Mouse (Mus musculus) stomach, embryonic 14.5 days (tissue): ENCODE results near the gene Dnajc11. TPM values are rescaled to one million over a fixed set of nuclear protein-coding genes. Genes with fewer than 3 reads are reported as not detected.

Experiments
- ATAC-seq: fragments of 200-750 bp; cut with Nextera tagmentation; 2 replicates; pipeline ENCODE4 v1.8.0; 2017; ENCODE audit warnings: low read depth, moderate TSS enrichment; ENCODE audit not compliant: insufficient number of reproducible peaks, insufficient read depth, low FRiP score
- H3K27ac ChIP-seq: fragments of 300-500 bp; sonication (generic); 2 replicates; pipeline ENCODE4 v1.5.1; 2014; ENCODE audit warnings: mild to moderate bottlenecking, low read length, moderate library complexity, mixed read lengths
- H3K27me3 ChIP-seq: fragments of 300-500 bp; sonication (generic); 2 replicates; pipeline ENCODE4 v1.6.1; 2014; ENCODE audit warnings: low read length, control low read depth, mixed read lengths; ENCODE audit not compliant: control insufficient read depth, insufficient read depth
- H3K36me3 ChIP-seq: fragments of 300-500 bp; sonication (generic); 2 replicates; pipeline ENCODE4 v1.6.1; 2014; ENCODE audit warnings: mild to moderate bottlenecking, control low read depth, low read length, moderate library complexity, mixed read lengths; ENCODE audit not compliant: control insufficient read depth, insufficient read depth
- H3K4me1 ChIP-seq: fragments of 300-500 bp; sonication (generic); 2 replicates; pipeline ENCODE4 v1.6.1; 2014; ENCODE audit warnings: low read length, control low read depth, mixed read lengths; ENCODE audit not compliant: control insufficient read depth, insufficient read depth
- H3K4me2 ChIP-seq: fragments of 300-500 bp; sonication (generic); replicated peaks from 2 replicates; pipeline ENCODE4 v1.6.1; 2014; ENCODE audit warnings: low read depth, low read length, control low read depth
- H3K4me3 ChIP-seq: fragments of 300-500 bp; sonication (generic); 2 replicates; pipeline ENCODE4 v1.5.1; 2014; ENCODE audit warnings: low read depth, low read length, control low read depth
- H3K9ac ChIP-seq: fragments of 300-500 bp; sonication (generic); replicated peaks from 2 replicates; pipeline ENCODE4 v1.6.1; 2014; ENCODE audit warnings: low read depth, mild to moderate bottlenecking, control low read depth, low read length, moderate library complexity, mixed read lengths
- H3K9me3 ChIP-seq: fragments of 300-500 bp; sonication (generic); 2 replicates; pipeline ENCODE4 v1.6.1; 2016; ENCODE audit warnings: low read depth, low read length, control low read depth; ENCODE audit not compliant: control insufficient read depth
- WGBS: fragments of 180-500 bp; shearing (Covaris S2); extraction: QIAGEN DNeasy Blood & Tissue Kit; methylation state at CpG from one replicate; pipeline ENCODE4 v1.1.7; 2014; 5-methylcytosine and 5-hydroxymethylcytosine counted together
- polyA plus RNA-seq: library from polyadenylated mRNA; unstranded; fragments of >200 nt; fragmentation: Nextera tagmentation; extraction: Ambion mirVana; gene quantifications from 2 replicates; pipeline ENCODE4 v1.2.1, GENCODE M21; 2014

The Dnajc11 gene
- polyA plus RNA-seq, 1 experiment from 2014 or later, result 62.6 TPM

- ATAC-seq, result no peak
- H3K9ac ChIP-seq, result no peak overlapping the region
- no peak overlapping the region for H3K4me2 ChIP-seq
- 88% methylated on average over 14 of the region's 14 CpGs for WGBS
- no peaks in the 10 kb centered on the region for H3K4me1 ChIP-seq
- H3K4me3 ChIP-seq, result no peak overlapping the region
- no peaks in the 10 kb centered on the region for H3K27me3 ChIP-seq
- peaks cover 20% of the 10 kb centered on the region for H3K36me3 ChIP-seq
- no peak overlapping the region for H3K27ac ChIP-seq
- no peaks in the 10 kb centered on the region for H3K9me3 ChIP-seq
Observed at GRCm38 (mm10) chr4:151948497-151949471, 15.3 kb downstream of the Dnajc11 start.

GRCm38 (mm10) chr4:151953209-151953608 is 19.7 kb downstream of the Dnajc11 start:
- no peaks in the 10 kb centered on the region for H3K9me3 ChIP-seq
- H3K27ac ChIP-seq, result no peak overlapping the region
- no peak overlapping the region for H3K4me2 ChIP-seq
- WGBS, result 71% methylated on average over 6 of the region's 6 CpGs
- H3K4me3 ChIP-seq, result no peak overlapping the region
- H3K36me3 ChIP-seq, result peaks cover 41% of the 10 kb centered on the region
- no peak overlapping the region for H3K9ac ChIP-seq
- H3K4me1 ChIP-seq, result no peaks in the 10 kb centered on the region
- no peaks in the 10 kb centered on the region for H3K27me3 ChIP-seq
- no peak for ATAC-seq

GRCm38 (mm10) chr4:151955791-151956190 is 22.3 kb downstream of the Dnajc11 start:
- ATAC-seq, result no peak
- peaks cover 51% of the 10 kb centered on the region for H3K36me3 ChIP-seq
- WGBS, result 94% methylated on average over 1 of the region's 1 CpGs

GRCm38 (mm10) chr4:151957584-151958315 is 24.3 kb downstream of the Dnajc11 start:
- H3K9me3 ChIP-seq, result no peaks in the 10 kb centered on the region
- H3K36me3 ChIP-seq, result peaks cover 52% of the 10 kb centered on the region
- H3K27me3 ChIP-seq, result no peaks in the 10 kb centered on the region
- H3K4me1 ChIP-seq, result no peaks in the 10 kb centered on the region
- peak; percentile 68; the same call in 1 of the 2 replicates for ATAC-seq
- no peak overlapping the region for H3K4me2 ChIP-seq
- H3K27ac ChIP-seq, result no peak overlapping the region
- WGBS, result 80% methylated on average over 9 of the region's 9 CpGs
- H3K9ac ChIP-seq, result no peak overlapping the region
- no peak overlapping the region for H3K4me3 ChIP-seq

More at GRCm38 (mm10) chr4:151955791-151956190, 22.3 kb downstream of the Dnajc11 start:
- H3K4me3 ChIP-seq, result no peak overlapping the region
- no peaks in the 10 kb centered on the region for H3K27me3 ChIP-seq
- no peaks in the 10 kb centered on the region for H3K4me1 ChIP-seq
- H3K27ac ChIP-seq, result no peak overlapping the region
- H3K9ac ChIP-seq, result no peak overlapping the region
- no peaks in the 10 kb centered on the region for H3K9me3 ChIP-seq
- no peak overlapping the region for H3K4me2 ChIP-seq

GRCm38 (mm10) chr4:151959849-151960512 is 26.5 kb downstream of the Dnajc11 start:
- Histone ChIP-seq H3K4me3 (no peak overlapping the region), H3K36me3 (peaks cover 53% of the 10 kb centered on the region), H3K4me1 (no peaks in the 10 kb centered on the region), H3K27me3 (no peaks in the 10 kb centered on the region), H3K9ac (no peak overlapping the region), H3K9me3 (no peaks in the 10 kb centered on the region), H3K4me2 (no peak overlapping the region), H3K27ac (no peak overlapping the region)
- ATAC-seq, result no peak
- WGBS, result 87% methylated on average over 11 of the region's 11 CpGs

GRCm38 (mm10) chr4:151960513-151960854 is 27.0 kb downstream of the Dnajc11 start:
- WGBS, result 72% methylated on average over 3 of the region's 3 CpGs
- Histone ChIP-seq H3K4me3 (no peak overlapping the region), H3K27me3 (no peaks in the 10 kb centered on the region), H3K4me2 (no peak overlapping the region), H3K36me3 (peaks cover 53% of the 10 kb centered on the region), H3K27ac (no peak overlapping the region), H3K4me1 (no peaks in the 10 kb centered on the region), H3K9ac (no peak overlapping the region), H3K9me3 (no peaks in the 10 kb centered on the region)
- ATAC-seq, result peak; percentile 92

- Histone ChIP-seq H3K27me3 (no peaks in the 10 kb centered on the region), H3K27ac (no peak overlapping the region), H3K4me1 (no peaks in the 10 kb centered on the region), H3K9me3 (no peaks in the 10 kb centered on the region), H3K9ac (no peak overlapping the region), H3K36me3 (peaks cover 43% of the 10 kb centered on the region), H3K4me3 (no peak overlapping the region), H3K4me2 (no peak overlapping the region)
- 76% methylated on average over 3 of the region's 3 CpGs for WGBS
- no peak for ATAC-seq
Observed at GRCm38 (mm10) chr4:151962817-151963216, 29.3 kb downstream of the Dnajc11 start.

GRCm38 (mm10) chr4:151968204-151968921 is 34.9 kb downstream of the Dnajc11 start:
- Histone ChIP-seq H3K27me3 (no peaks in the 10 kb centered on the region), H3K27ac (no peak overlapping the region), H3K9me3 (no peaks in the 10 kb centered on the region), H3K9ac (no peak overlapping the region), H3K4me3 (no peak overlapping the region), H3K4me2 (no peak overlapping the region), H3K4me1 (no peaks in the 10 kb centered on the region), H3K36me3 (peaks cover 33% of the 10 kb centered on the region)
- WGBS, result 93% methylated on average over 26 of the region's 26 CpGs
- ATAC-seq, result no peak
